Mouse (Mus musculus): Measurements from ENCODE around the gene Igsf10.

DNA sequence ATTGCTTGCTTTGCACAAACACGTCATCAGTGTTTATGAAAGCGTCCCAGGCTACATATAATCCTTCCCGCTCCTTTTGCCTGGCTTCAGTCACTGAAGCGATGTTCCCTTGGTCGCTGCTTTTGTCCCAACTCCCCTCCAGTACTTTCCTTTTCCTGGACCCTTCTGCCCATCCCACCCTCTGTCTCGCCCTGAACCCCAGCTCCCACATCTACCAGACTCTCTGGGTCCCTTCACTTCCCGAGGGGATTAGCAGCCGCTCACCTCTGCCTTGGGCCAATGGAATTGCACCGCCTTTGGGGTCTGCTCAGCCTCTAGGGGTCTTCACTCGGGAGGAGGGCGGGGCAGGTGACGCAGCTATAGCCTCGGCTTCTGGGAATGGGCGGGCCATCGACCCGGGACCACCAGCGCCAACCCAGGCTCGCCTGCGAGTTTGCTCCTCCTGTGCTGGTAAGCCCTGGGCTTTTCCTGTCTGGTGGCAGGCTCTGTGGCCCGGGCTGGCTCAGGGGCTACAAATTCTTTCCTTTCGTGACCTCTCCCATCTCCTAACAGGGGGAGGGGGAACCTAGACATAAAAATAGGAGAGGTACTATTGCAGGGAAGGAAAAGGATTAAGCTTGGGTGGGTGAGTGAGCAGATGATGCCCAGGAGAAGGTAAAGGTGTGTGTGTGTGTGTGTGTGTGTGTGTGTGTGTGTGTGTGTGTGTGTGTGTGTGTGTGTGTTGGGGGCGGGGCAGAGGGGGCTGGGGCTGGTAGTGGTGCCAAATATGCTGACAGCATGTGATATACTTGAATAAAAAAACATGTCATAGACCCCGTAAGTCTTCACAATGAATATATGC is at the start of gene Igsf10:
- TF ChIP-seq CTCF (IDR thresholded peaks at IDR 0.05; ENCODE audit: low read depth) = no peak
- no peak for TF ChIP-seq EP300 (IDR thresholded peaks at IDR 0.05; ENCODE audit: low read depth)

Data from liver, postnatal 0 days (tissue).